Mouse (Mus musculus) kidney, embryonic 15.5 days (tissue): ENCODE results near the gene Mid1. TPM values are rescaled to one million over a fixed set of nuclear protein-coding genes. Genes with fewer than 3 reads are reported as not detected.
"Not testable (repeated sequence)": the region's sequence is repeated elsewhere in the genome, so short reads cannot be mapped to it uniquely, and the experiment has no call there.

Experiments
- ATAC-seq: fragments of 200-750 bp; cut with Nextera tagmentation; replicated peaks from 2 replicates; pipeline ENCODE4 v1.8.0; 2017; ENCODE audit warnings: moderate TSS enrichment; ENCODE audit not compliant: low FRiP score
- H3K27ac ChIP-seq: fragments of 300-500 bp; sonication (generic); 2 replicates; pipeline ENCODE4 v1.5.1; 2015; ENCODE audit warnings: mild to moderate bottlenecking, inconsistent platforms
- H3K27me3 ChIP-seq: fragments of 300-500 bp; sonication (generic); 2 replicates; pipeline ENCODE4 v1.6.1; 2015; ENCODE audit warnings: inconsistent platforms
- H3K36me3 ChIP-seq: fragments of 300-500 bp; sonication (generic); 2 replicates; pipeline ENCODE4 v1.6.1; 2015; ENCODE audit warnings: inconsistent platforms
- H3K4me1 ChIP-seq: fragments of 300-500 bp; sonication (generic); 2 replicates; pipeline ENCODE4 v1.6.1; 2015; ENCODE audit warnings: inconsistent platforms
- H3K4me2 ChIP-seq: fragments of 300-500 bp; sonication (generic); 2 replicates; pipeline ENCODE4 v1.6.1; 2015; ENCODE audit warnings: moderate library complexity, mild to moderate bottlenecking, inconsistent platforms
- H3K4me3 ChIP-seq: fragments of 300-500 bp; sonication (generic); replicated peaks from 2 replicates; pipeline ENCODE4 v1.5.1; 2015; ENCODE audit warnings: mild to moderate bottlenecking, inconsistent platforms
- H3K9ac ChIP-seq: fragments of 300-500 bp; sonication (generic); 2 replicates; pipeline ENCODE4 v1.6.1; 2015; ENCODE audit warnings: mild to moderate bottlenecking, inconsistent platforms
- H3K9me3 ChIP-seq: fragments of 300-500 bp; sonication (generic); replicated peaks from 2 replicates; pipeline ENCODE4 v1.6.1; 2016; ENCODE audit warnings: inconsistent platforms
- WGBS: fragments of 180-500 bp; shearing (Covaris S2); methylation state at CpG from one replicate; pipeline ENCODE4 v1.1.7; 2015; ENCODE audit warnings: mixed read lengths; 5-methylcytosine and 5-hydroxymethylcytosine counted together
- polyA plus RNA-seq: library from polyadenylated mRNA; unstranded; fragments of >200 nt; fragmentation: Nextera tagmentation; extraction: Ambion mirVana; gene quantifications from 2 replicates; pipeline ENCODE4 v1.2.1, GENCODE M21; 2015

Mid1 gene
- polyA plus RNA-seq, 1 experiment from 2014 or later, result 11.4 TPM

GRCm38 (mm10) chrX:170019219-170019953 is 334.4 kb downstream of the Mid1 start:
- ATAC-seq, result peak; percentile 44
- H3K4me2 ChIP-seq, H3K4me1 ChIP-seq, H3K27me3 ChIP-seq, H3K4me3 ChIP-seq, H3K27ac ChIP-seq, H3K9ac ChIP-seq: not testable (repeated sequence)
- peaks cover 49% of the 10 kb centered on the region for H3K36me3 ChIP-seq
- peaks cover 23% of the 10 kb centered on the region for H3K9me3 ChIP-seq
- WGBS, result 85% methylated on average over 30 of the region's 30 CpGs

DNA sequence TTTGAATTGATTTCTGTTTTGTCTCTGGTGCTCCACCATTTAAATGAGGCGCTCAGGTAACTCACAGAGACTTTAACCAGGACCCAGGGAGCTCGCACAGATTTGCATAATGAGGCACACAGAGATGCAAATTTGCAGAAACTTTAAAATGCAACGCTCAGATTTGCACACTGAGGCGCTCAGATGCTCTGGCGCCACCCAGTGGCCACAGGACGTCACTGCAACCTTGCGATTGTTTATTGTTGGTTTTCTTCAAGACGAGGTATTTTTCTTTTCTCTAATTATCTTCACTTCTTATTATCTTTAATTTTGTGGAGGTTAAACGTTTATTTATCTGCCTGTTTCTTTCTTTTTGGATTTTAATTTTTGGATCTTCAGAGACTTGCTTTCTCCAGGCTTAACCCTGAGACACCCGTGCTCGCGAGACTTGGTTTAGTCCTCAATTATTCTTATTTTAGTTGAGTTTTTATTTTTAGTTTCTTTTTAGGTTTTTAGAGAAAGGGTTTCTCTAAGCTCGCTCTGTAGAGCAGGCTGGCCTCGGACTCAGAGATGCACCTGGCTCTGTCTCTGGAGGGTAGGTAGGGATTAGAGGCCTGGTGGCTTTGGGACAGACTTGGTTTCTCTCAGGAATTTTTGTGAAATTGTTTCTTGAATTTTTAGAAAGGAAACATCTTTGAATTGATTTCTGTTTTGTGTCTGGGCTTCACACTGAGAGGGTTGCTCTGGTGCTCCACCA is 335.1 kb downstream of the Mid1 start:
- not testable (repeated sequence) for ATAC-seq, H3K4me1 ChIP-seq, H3K27me3 ChIP-seq, H3K27ac ChIP-seq, H3K4me3 ChIP-seq, H3K4me2 ChIP-seq, H3K9ac ChIP-seq
- Histone ChIP-seq H3K36me3 (peaks cover 49% of the 10 kb centered on the region), H3K9me3 (peaks cover 23% of the 10 kb centered on the region)
- 57% methylated on average over 14 of the region's 14 CpGs for WGBS

DNA sequence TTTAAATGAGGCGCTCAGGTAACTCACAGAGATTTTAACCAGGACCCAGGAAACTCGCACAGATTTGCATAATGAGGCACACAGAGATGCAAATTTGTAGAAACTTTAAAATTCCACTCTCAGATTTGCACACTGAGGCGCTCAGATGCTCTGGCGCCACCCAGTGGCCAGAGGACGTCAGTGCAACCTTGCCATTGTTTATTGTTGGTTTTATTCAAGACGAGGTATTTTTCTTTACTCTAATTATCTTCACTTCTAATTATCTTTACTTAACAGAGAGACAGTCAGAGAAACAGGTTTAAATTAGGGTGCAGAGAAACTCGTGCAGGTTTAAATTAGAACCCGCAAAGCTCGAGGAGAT is 335.7 kb downstream of the Mid1 start:
- H3K4me1 ChIP-seq, H3K4me2 ChIP-seq, H3K9ac ChIP-seq, H3K27ac ChIP-seq, H3K4me3 ChIP-seq, H3K27me3 ChIP-seq, ATAC-seq: not testable (repeated sequence)
- peaks cover 49% of the 10 kb centered on the region for H3K36me3 ChIP-seq
- WGBS, result 54% methylated on average over 9 of the region's 9 CpGs
- H3K9me3 ChIP-seq, result peaks cover 23% of the 10 kb centered on the region

DNA sequence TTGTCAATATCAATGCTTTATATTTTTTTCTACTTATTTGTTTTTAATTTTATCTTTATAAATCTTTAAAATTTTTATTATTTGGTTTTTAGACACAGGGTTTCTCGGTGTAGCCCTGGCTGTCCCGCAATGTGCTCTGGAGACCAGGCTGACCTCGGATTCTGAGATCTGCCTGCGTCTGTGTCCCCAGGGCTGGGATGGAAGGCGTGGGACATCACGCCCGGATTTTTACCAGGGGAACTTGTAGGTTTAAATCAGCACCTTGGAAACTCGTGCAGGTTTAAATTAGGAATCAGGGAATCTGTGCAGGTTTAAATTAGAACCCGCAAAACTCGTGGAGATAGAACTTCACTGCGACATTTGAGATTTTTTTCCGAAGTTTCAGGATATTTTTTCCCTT is 336.2 kb downstream of the Mid1 start:
- H3K27ac ChIP-seq, H3K27me3 ChIP-seq, ATAC-seq, H3K9ac ChIP-seq, H3K4me2 ChIP-seq, H3K4me3 ChIP-seq, H3K4me1 ChIP-seq: not testable (repeated sequence)
- Histone ChIP-seq H3K9me3 (peaks cover 23% of the 10 kb centered on the region), H3K36me3 (peaks cover 47% of the 10 kb centered on the region)
- 78% methylated on average over 12 of the region's 12 CpGs for WGBS

- not testable (repeated sequence) for ATAC-seq
- WGBS, result 55% methylated on average over 15 of the region's 15 CpGs
These were observed 336.9 kb downstream of the Mid1 start for GRCm38 (mm10) chrX:170021750-170022461.

More at GRCm38 (mm10) chrX:170021750-170022461, 336.9 kb downstream of the Mid1 start:
- not testable (repeated sequence) for H3K4me3 ChIP-seq, H3K27ac ChIP-seq, H3K4me1 ChIP-seq, H3K9ac ChIP-seq, H3K27me3 ChIP-seq, H3K4me2 ChIP-seq
- Histone ChIP-seq H3K36me3 (peaks cover 45% of the 10 kb centered on the region), H3K9me3 (peaks cover 23% of the 10 kb centered on the region)

Other genes starting within 250 kb of the Mid1 start
- 0.17 and 0.22 TPM in 2 replicates for gene 4933400A11Rik, start 94.4 kb downstream of the Mid1 start, polyA plus RNA-seq